Mouse (Mus musculus): ENCODE data around the gene Lad1. TPM values are rescaled to one million over a fixed set of nuclear protein-coding genes. Genes with fewer than 3 reads are reported as not detected.

Gene Lad1
- polyA plus RNA-seq, 1 experiment from 2014 or later: 1.3 TPM

DNA sequence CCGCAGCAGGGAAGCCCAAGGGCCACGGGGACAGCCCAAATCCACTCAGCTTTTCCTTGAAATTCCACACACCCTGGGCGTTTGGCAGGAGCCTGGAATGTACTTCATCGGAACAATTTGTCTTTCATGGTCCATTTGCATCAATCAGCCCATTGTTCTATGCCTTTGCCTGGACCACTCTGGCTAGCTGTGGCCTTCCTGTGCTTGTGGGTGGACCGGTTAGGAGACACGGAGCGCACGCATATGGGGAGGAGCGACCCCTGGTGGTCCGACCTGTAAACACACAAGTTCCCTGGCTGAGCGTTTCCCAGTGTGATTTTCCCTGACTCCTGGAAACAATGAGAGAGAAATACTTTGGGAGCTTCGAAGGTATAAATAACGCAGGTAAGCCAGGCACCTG, 37.2 kb upstream of the Lad1 start:
- no peak overlapping the region for H3K27ac ChIP-seq (ENCODE audit: low read depth, low read length)
- H3K36me3 ChIP-seq (ENCODE audit: control insufficient read depth, insufficient read depth, low read length): no peaks in the 10 kb centered on the region
- WGBS: 10% methylated on average over 13 of the region's 13 CpGs
- H3K9ac ChIP-seq (ENCODE audit: low read depth, low read length): no peak overlapping the region
- no peak overlapping the region for H3K4me3 ChIP-seq (ENCODE audit: low read depth, low read length)
- ATAC-seq (ENCODE audit: low FRiP score) (peak; percentile 77), DNase-seq (ENCODE audit: low spot score) (peak; percentile 90)
- no peaks in the 10 kb centered on the region for H3K9me3 ChIP-seq (ENCODE audit: control insufficient read depth, low read length)
- H3K4me1 ChIP-seq (replicated peaks; ENCODE audit: control insufficient read depth, insufficient read depth, low read length): no peaks in the 10 kb centered on the region; the same call in 1 of the 2 replicates
- H3K4me2 ChIP-seq (replicated peaks; ENCODE audit: low read depth, low read length): no peak overlapping the region
- H3K27me3 ChIP-seq (ENCODE audit: control insufficient read depth, insufficient read depth, low read length): peaks cover 2% of the 10 kb centered on the region; the same call in 1 of the 2 replicates

DNA sequence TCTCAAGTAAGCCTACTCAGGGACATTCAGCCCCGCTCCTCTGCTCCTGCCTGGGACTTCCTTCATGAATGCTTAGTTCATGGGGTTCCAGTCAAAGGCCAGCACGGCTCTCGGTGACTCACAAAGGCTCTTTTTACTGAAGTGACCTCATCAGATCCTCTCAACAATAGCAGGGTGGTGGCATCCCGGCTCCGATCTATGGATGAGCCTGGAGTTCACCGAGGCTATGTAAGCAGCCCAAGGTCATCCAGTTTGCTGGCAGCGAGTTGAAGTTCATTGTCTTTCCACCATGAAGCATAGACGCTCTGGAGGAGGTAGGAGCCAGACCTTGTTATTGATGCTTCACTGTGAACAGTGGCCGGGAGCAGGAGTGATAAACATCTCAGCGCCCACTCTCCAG, 35.6 kb upstream of the Lad1 start:
- Histone ChIP-seq H3K27ac (ENCODE audit: low read depth, low read length) (no peak overlapping the region), H3K9me3 (ENCODE audit: control insufficient read depth, low read length) (no peaks in the 10 kb centered on the region), H3K36me3 (ENCODE audit: control insufficient read depth, insufficient read depth, low read length) (no peaks in the 10 kb centered on the region), H3K4me3 (ENCODE audit: low read depth, low read length) (no peak overlapping the region), H3K4me1 (replicated peaks; ENCODE audit: control insufficient read depth, insufficient read depth, low read length) (no peaks in the 10 kb centered on the region; the same call in 1 of the 2 replicates), H3K4me2 (replicated peaks; ENCODE audit: low read depth, low read length) (no peak overlapping the region), H3K9ac (ENCODE audit: low read depth, low read length) (no peak overlapping the region), H3K27me3 (ENCODE audit: control insufficient read depth, insufficient read depth, low read length) (peaks cover 2% of the 10 kb centered on the region; the same call in 1 of the 2 replicates)
- DNase-seq (ENCODE audit: low spot score) (peak; percentile 36), ATAC-seq (ENCODE audit: low FRiP score) (peak; percentile 17; the same call in 1 of the 2 replicates)
- WGBS: 35% methylated on average over 10 of the region's 10 CpGs

DNA sequence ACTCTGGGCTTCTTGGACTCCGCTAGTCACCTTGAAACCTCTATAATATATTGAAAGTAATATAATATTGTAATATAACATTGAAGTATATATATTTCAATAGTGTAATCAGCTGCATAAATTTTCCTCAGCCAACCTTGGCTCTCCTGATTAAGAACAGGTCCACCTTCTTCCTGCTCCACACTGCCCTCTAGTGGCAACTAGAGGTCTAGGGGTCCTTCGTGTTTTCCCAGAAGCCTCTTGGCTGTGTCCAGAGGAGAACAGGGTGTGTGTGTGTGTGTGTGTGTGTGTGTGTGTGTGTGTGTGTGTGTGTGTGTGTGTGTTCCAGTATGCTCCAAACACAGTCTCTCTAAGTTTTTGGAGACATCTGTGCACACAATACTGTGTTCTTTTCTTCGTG, 30.6 kb upstream of the Lad1 start:
- Histone ChIP-seq H3K27me3 (ENCODE audit: control insufficient read depth, insufficient read depth, low read length) (peaks cover under 1% of the 10 kb centered on the region; the same call in 1 of the 2 replicates), H3K27ac (ENCODE audit: low read depth, low read length) (no peak overlapping the region), H3K4me2 (replicated peaks; ENCODE audit: low read depth, low read length) (no peak overlapping the region), H3K9me3 (ENCODE audit: control insufficient read depth, low read length) (no peaks in the 10 kb centered on the region), H3K36me3 (ENCODE audit: control insufficient read depth, insufficient read depth, low read length) (no peaks in the 10 kb centered on the region), H3K9ac (ENCODE audit: low read depth, low read length) (no peak overlapping the region), H3K4me1 (replicated peaks; ENCODE audit: control insufficient read depth, insufficient read depth, low read length) (no peaks in the 10 kb centered on the region), H3K4me3 (ENCODE audit: low read depth, low read length) (no peak overlapping the region)
- peak; percentile 43; the same call in 1 of the 2 replicates for ATAC-seq (ENCODE audit: low FRiP score)
- WGBS: 47% methylated on average over 3 of the region's 3 CpGs
- peak; percentile 87 for DNase-seq (ENCODE audit: low spot score)

DNA sequence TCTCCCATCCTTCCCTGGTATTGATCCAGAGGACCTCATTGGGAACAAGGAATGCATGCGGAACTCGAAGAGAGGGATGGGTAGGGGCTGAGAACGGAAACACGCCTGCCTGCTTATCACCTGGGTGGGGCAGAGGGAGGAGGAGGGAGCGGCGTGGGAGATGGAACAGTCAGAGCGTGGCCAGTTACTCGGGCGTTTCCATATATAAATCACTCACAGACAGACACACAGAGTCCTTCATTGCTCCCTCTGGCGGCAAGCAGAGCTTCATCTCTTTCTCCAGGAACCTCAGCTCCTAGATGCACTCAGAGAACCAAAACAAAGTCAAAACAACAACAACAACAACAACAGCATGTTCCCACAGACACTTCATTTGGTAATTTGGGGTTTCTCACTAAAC, 29.7 kb upstream of the Lad1 start:
- 44% methylated on average over 10 of the region's 10 CpGs for WGBS
- no peaks in the 10 kb centered on the region for H3K9me3 ChIP-seq (ENCODE audit: control insufficient read depth, low read length)

DNA sequence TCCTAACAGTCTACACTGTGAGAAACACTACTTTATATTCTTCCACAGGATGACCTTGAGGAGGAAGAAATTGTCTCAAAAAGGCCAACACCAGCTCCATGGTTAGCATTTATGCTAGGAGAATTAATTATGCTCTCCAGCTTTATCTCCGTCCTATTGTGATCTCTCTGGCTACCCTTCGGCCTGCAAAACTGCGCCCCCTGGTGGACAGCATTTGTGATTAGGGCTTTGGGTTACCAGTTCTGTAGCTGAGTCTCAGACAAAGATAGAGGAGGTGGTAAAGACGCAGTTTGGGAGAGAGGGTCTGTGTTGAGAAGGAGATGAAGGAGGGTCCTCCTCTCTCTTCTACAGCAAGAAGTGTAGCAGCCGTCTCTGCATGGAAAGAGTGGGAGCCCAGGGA, 28.6 kb upstream of the Lad1 start:
- peak; percentile 36; the same call in 1 of the 2 replicates for ATAC-seq (ENCODE audit: low FRiP score)
- H3K36me3 ChIP-seq (ENCODE audit: control insufficient read depth, insufficient read depth, low read length): no peaks in the 10 kb centered on the region
- peaks cover 5% of the 10 kb centered on the region for H3K27me3 ChIP-seq (ENCODE audit: control insufficient read depth, insufficient read depth, low read length)
- no peak overlapping the region for H3K27ac ChIP-seq (ENCODE audit: low read depth, low read length)
- 16% methylated on average over 5 of the region's 5 CpGs for WGBS
- H3K4me1 ChIP-seq (replicated peaks; ENCODE audit: control insufficient read depth, insufficient read depth, low read length): no peaks in the 10 kb centered on the region; the same call in 1 of the 2 replicates
- no peak overlapping the region for H3K4me2 ChIP-seq (replicated peaks; ENCODE audit: low read depth, low read length)
- no peak overlapping the region for H3K9ac ChIP-seq (ENCODE audit: low read depth, low read length)
- no peak overlapping the region for H3K4me3 ChIP-seq (ENCODE audit: low read depth, low read length)
- H3K9me3 ChIP-seq (ENCODE audit: control insufficient read depth, low read length): no peaks in the 10 kb centered on the region
- DNase-seq (ENCODE audit: low spot score): peak; percentile 89

More for the DNA sequence above, 29.7 kb upstream of the Lad1 start:
- Histone ChIP-seq H3K9ac (ENCODE audit: low read depth, low read length) (no peak overlapping the region), H3K4me3 (ENCODE audit: low read depth, low read length) (no peak overlapping the region), H3K36me3 (ENCODE audit: control insufficient read depth, insufficient read depth, low read length) (no peaks in the 10 kb centered on the region), H3K27ac (ENCODE audit: low read depth, low read length) (no peak overlapping the region), H3K4me2 (replicated peaks; ENCODE audit: low read depth, low read length) (no peak overlapping the region), H3K4me1 (replicated peaks; ENCODE audit: control insufficient read depth, insufficient read depth, low read length) (no peaks in the 10 kb centered on the region; the same call in 1 of the 2 replicates), H3K27me3 (ENCODE audit: control insufficient read depth, insufficient read depth, low read length) (peaks cover 3% of the 10 kb centered on the region)
- ATAC-seq (ENCODE audit: low FRiP score) (no peak), DNase-seq (ENCODE audit: low spot score) (peak; percentile 27)

DNA sequence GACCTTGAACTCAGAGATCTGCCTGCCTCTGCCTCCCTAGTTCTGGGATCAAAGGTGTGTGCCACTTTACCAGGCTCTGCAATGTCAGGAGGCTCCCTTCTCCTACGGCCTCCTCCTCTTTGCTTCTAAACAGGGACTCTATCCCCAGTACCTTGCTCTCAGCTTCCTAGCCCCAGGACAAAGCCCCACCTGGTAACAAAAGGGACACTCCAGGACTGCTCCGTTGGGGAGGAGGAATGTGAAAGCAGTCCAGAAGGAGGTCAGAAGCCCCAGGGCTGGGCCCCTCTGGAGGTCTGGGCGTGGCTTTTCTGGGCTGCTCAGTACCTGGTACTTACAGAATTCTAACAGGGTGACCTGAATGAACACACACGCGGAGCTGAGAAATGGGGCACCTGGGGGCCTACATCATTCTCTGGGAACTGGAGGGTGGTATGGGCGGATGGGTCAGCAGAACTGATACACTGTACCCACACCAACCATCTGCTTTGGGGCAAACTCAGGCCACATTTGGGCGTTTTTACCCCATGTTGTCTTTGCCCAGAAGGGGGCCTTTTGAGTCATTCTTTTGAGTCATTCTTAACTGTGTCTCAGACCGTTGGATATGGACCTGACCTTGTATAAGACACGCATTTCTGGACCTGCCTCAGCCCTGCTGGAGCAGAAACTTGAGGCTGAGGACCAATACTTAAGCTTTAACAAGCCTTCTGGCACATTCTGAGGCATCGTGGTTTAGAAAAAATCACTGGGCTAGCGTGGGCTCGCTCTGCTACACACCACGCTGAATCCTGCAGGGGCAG, 26.1 kb upstream of the Lad1 start:
- 63% methylated on average over 13 of the region's 13 CpGs for WGBS
- no peak for ATAC-seq (ENCODE audit: low FRiP score)
- no peaks in the 10 kb centered on the region for H3K9me3 ChIP-seq (ENCODE audit: control insufficient read depth, low read length)
- H3K27ac ChIP-seq (ENCODE audit: low read depth, low read length): no peak overlapping the region
- no peak overlapping the region for H3K9ac ChIP-seq (ENCODE audit: low read depth, low read length)
- no peak overlapping the region for H3K4me2 ChIP-seq (replicated peaks; ENCODE audit: low read depth, low read length)
- H3K4me3 ChIP-seq (ENCODE audit: low read depth, low read length): no peak overlapping the region
- H3K36me3 ChIP-seq (ENCODE audit: control insufficient read depth, insufficient read depth, low read length): no peaks in the 10 kb centered on the region
- no peak for DNase-seq (ENCODE audit: low spot score)
- peaks cover 5% of the 10 kb centered on the region for H3K27me3 ChIP-seq (ENCODE audit: control insufficient read depth, insufficient read depth, low read length)
- H3K4me1 ChIP-seq (replicated peaks; ENCODE audit: control insufficient read depth, insufficient read depth, low read length): no peaks in the 10 kb centered on the region; the same call in 1 of the 2 replicates

DNA sequence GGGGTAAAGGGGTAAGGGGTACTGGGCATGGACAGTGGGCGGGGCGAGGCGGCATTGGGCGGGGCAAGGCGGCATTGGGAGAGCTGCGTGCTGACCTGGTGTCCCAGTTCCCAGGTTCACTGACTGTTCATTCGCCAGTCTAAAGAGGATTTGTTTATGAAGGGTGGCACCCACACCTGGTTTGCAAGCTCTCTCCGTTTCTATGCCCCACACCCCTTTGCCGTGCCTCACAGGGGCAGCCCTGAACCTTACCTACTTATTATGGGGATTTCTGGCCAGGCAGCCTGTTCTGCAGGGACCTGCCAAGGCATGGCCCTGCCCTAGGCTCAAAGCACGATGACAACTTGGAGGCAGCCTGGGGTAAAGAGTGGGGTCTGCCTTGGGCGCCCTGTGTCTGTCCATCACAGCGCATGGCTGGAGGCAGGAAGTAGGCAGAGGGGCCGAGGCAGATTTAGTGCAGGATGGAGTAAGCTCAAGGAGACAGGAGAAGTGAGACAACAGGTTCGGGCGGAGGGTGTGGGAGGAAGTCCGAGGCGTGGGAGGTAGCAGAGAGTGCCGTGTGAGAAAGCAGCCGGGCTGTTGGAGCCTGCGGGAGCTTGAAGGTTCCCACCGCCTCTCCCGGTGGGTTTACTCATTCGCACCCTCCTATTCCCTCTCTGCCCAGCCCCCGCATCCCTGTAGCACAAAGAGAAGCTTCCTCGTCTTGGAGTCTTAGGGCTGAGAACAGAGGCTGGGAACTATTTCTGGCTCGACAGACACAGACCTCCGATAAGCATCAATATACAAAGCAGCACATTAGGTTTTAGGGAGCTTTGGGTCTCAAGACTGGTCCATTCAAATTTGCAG, 24.8 kb upstream of the Lad1 start:
- Histone ChIP-seq H3K27me3 (ENCODE audit: control insufficient read depth, insufficient read depth, low read length) (peaks cover 5% of the 10 kb centered on the region), H3K9me3 (ENCODE audit: control insufficient read depth, low read length) (no peaks in the 10 kb centered on the region), H3K4me3 (ENCODE audit: low read depth, low read length) (peak overlapping the region; percentile 3; the same call in 1 of the 2 replicates), H3K4me1 (replicated peaks; ENCODE audit: control insufficient read depth, insufficient read depth, low read length) (no peaks in the 10 kb centered on the region; the same call in 1 of the 2 replicates), H3K4me2 (replicated peaks; ENCODE audit: low read depth, low read length) (peak overlapping the region; percentile 22), H3K36me3 (ENCODE audit: control insufficient read depth, insufficient read depth, low read length) (no peaks in the 10 kb centered on the region), H3K9ac (ENCODE audit: low read depth, low read length) (no peak overlapping the region), H3K27ac (ENCODE audit: low read depth, low read length) (no peak overlapping the region)
- WGBS: 15% methylated on average over 27 of the region's 27 CpGs
- DNase-seq (ENCODE audit: low spot score) (peak; percentile 44), ATAC-seq (ENCODE audit: low FRiP score) (0 out of 2 replicates have a peak, but pooled peaks have one; percentile 17)

DNA sequence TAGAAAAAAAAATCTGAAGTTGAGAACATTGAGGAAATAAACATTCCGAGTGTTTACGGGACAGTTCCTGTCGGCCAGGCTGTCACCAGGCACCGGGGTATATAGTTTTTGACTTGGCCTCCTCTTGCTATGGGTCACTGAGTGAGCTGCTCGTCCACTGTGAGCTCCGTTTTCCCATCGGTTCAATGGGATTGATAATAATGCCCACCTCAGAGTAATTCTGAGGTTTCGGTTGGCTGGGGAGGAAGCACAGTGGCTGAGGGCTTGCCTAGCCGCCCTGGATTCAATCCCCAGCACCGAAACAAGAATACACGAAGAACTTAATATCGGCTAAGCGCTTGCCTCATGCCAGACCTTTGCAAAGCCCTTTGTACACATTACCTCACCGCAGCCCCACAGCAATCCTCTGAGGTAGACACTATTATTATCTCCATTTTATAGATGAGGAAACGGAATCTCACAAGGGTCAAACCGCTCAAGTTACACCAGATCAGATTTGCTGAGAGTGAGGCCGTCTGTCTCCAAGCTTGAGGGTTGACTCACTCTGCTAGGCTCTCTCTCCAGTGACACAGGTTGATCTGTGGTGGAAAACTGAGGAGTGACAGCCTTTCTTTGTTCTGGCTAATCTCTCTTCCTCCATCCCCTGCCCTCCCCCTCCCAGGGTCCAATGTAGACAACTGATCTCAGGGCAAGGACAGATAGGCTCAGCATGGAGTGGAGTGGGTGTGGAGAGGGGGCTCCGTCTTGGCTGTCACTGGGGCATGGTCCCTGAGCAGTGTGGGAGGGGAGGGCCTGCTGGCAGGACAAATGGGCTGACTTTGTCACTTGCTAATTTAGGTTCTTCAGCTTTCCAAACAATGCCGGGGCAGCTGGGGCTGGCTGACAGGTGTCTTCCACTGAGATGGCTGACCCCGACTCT, 23.9 kb upstream of the Lad1 start:
- no peaks in the 10 kb centered on the region for H3K36me3 ChIP-seq (ENCODE audit: control insufficient read depth, insufficient read depth, low read length)

More for the DNA sequence above, 23.9 kb upstream of the Lad1 start:
- no peak overlapping the region for H3K27ac ChIP-seq (ENCODE audit: low read depth, low read length)
- no peaks in the 10 kb centered on the region for H3K9me3 ChIP-seq (ENCODE audit: control insufficient read depth, low read length)
- peak overlapping the region; percentile 11; the same call in 1 of the 2 replicates for H3K4me2 ChIP-seq (replicated peaks; ENCODE audit: low read depth, low read length)
- DNase-seq (ENCODE audit: low spot score) (peak; percentile 29), ATAC-seq (ENCODE audit: low FRiP score) (peak; percentile 25)
- H3K4me1 ChIP-seq (replicated peaks; ENCODE audit: control insufficient read depth, insufficient read depth, low read length): no peaks in the 10 kb centered on the region; the same call in 1 of the 2 replicates
- H3K27me3 ChIP-seq (ENCODE audit: control insufficient read depth, insufficient read depth, low read length): peaks cover 5% of the 10 kb centered on the region
- 36% methylated on average over 20 of the region's 20 CpGs for WGBS
- H3K4me3 ChIP-seq (ENCODE audit: low read depth, low read length): no peak overlapping the region
- H3K9ac ChIP-seq (ENCODE audit: low read depth, low read length): no peak overlapping the region

Measured in hindbrain, embryonic 11.5 days (tissue).